Mouse (Mus musculus): ENCODE results near the gene Olfr150. TPM values are rescaled to one million over a fixed set of nuclear protein-coding genes. Genes with fewer than 3 reads are reported as not detected.
"Not testable (repeated sequence)": the region's sequence is repeated elsewhere in the genome, so short reads cannot be mapped to it uniquely, and the experiment has no call there.

Gene Olfr150
- not detected for total RNA-seq (2021)
- long read RNA-seq, experiment 1: 0 reads
- long read RNA-seq, experiment 2: 0 reads

- DNase-seq (ENCODE audit: low spot score in 2 of 2): no peak
These were observed at the start of gene Olfr150 for GRCm38 (mm10) chr9:39730678-39731077. Gene Olfr150 (plus strand): TSS chr9:39730978.

- DNase-seq (ENCODE audit: low spot score in 2 of 2): not testable (repeated sequence)
These were observed 29.7 kb upstream of the Olfr150 start for GRCm38 (mm10) chr9:39701123-39701522.

- DNase-seq (ENCODE audit: low spot score in 2 of 2): no peak
These were observed 23.8 kb upstream of the Olfr150 start, which contains the start of gene Olfr149 for GRCm38 (mm10) chr9:39707017-39707416. Gene Olfr149 (minus strand): TSS chr9:39707117.

- DNase-seq (ENCODE audit: low spot score in 2 of 2): no peak
These were observed 21.8 kb upstream of the Olfr150 start for GRCm38 (mm10) chr9:39708958-39709357.

GRCm38 (mm10) chr9:39711053-39711452, 19.7 kb upstream of the Olfr150 start, which contains the start of gene Olfr965:
Gene Olfr965 (plus strand): TSS chr9:39711353.
- DNase-seq (ENCODE audit: low spot score in 2 of 2): no peak

- DNase-seq (ENCODE audit: low spot score in 2 of 2): no peak
These were observed 10.0 kb downstream of the Olfr150 start for GRCm38 (mm10) chr9:39740741-39741140.

GRCm38 (mm10) chr9:39745949-39746348, 15.2 kb downstream of the Olfr150 start, which contains the start of gene Olfr967:
Gene Olfr967 (plus strand): TSS chr9:39746249.
- no peak for DNase-seq (ENCODE audit: low spot score in 2 of 2)

- no peak for DNase-seq (ENCODE audit: low spot score in 2 of 2)
These were observed 15.7 kb downstream of the Olfr150 start for GRCm38 (mm10) chr9:39746428-39746827.

GRCm38 (mm10) chr9:39783153-39783552, 52.4 kb downstream of the Olfr150 start, which contains the start of gene Olfr968:
Gene Olfr968 (minus strand): TSS chr9:39783253.
- no peak for DNase-seq (ENCODE audit: low spot score in 2 of 2)

Other genes with a start within 250 kb of the Olfr150 start
- not detected for gene Olfr44, start 237.0 kb upstream of the Olfr150 start, total RNA-seq (2021)
- not detected for gene Olfr957, start 215.2 kb upstream of the Olfr150 start, total RNA-seq (2021)
- not detected for gene Olfr958, start 176.9 kb upstream of the Olfr150 start, total RNA-seq (2021)
- gene Olfr959, start 155.4 kb upstream of the Olfr150 start, total RNA-seq (2021): not detected
- 10 to 100 TPM in 1 of 2 experiments, 1 to 10 TPM in 1; 9.6 to 10.9 TPM for gene AW551984, start 126.6 kb upstream of the Olfr150 start, total RNA-seq (2021)
- gene Olfr148, start 120.3 kb upstream of the Olfr150 start, total RNA-seq (2021): not detected
- not detected for gene Olfr960, start 109.6 kb upstream of the Olfr150 start, total RNA-seq (2021)
- not detected for gene Olfr961, start 85.9 kb upstream of the Olfr150 start, total RNA-seq (2021)
- not detected for gene Olfr963, start 63.8 kb upstream of the Olfr150 start, total RNA-seq (2021)
- not detected for gene Olfr149, start 23.9 kb upstream of the Olfr150 start, total RNA-seq (2021)
- gene Olfr965, start 19.6 kb upstream of the Olfr150 start, total RNA-seq (2021): not detected
- not detected for gene Olfr967, start 15.3 kb downstream of the Olfr150 start, total RNA-seq (2021)
- not detected for gene Olfr968, start 52.3 kb downstream of the Olfr150 start, total RNA-seq (2021)
- gene Olfr969, start 60.0 kb downstream of the Olfr150 start, total RNA-seq (2021): not detected
- not detected for gene Olfr970, start 77.9 kb downstream of the Olfr150 start, total RNA-seq (2021)
- gene Olfr971, start 105.9 kb downstream of the Olfr150 start, total RNA-seq (2021): not detected
- gene Olfr972, start 135.4 kb downstream of the Olfr150 start, total RNA-seq (2021): not detected
- not detected for gene Olfr229, start 176.4 kb downstream of the Olfr150 start, total RNA-seq (2021)
- gene Olfr974, start 206.5 kb downstream of the Olfr150 start, total RNA-seq (2021): not detected
- not detected for gene Olfr975, start 221.1 kb downstream of the Olfr150 start, total RNA-seq (2021)
- gene Olfr976, start 230.2 kb downstream of the Olfr150 start, total RNA-seq (2021): not detected

All from adrenal gland, adult 18-20 months (tissue).